Mouse (Mus musculus) midbrain, postnatal 0 days (tissue): ENCODE measurements around the gene B3gntl1. TPM values are rescaled to one million over a fixed set of nuclear protein-coding genes. Genes with fewer than 3 reads are reported as not detected.
A peak's percentile ranks its signal among the peaks of the same experiment; 100 is the strongest.

ENCODE experiments used
- ATAC-seq: fragments of 200-750 bp; cut with Nextera tagmentation; 2 replicates; pipeline ENCODE4 v1.8.0; 2017; ENCODE audit warnings: moderate number of reproducible peaks, mild to moderate bottlenecking, moderate TSS enrichment, moderate library complexity; ENCODE audit not compliant: low FRiP score
- DNase-seq: peaks from one replicate; pipeline ENCODE4 v3.0.0-alpha.2; 2015; ENCODE audit warnings: low spot score
- H3K27ac ChIP-seq: fragments of 300-500 bp; sonication (generic); 2 replicates; pipeline ENCODE4 v1.5.1; 2014; ENCODE audit warnings: low read depth, mild to moderate bottlenecking, low read length, mixed read lengths
- H3K27me3 ChIP-seq: fragments of 300-500 bp; sonication (generic); 2 replicates; pipeline ENCODE4 v1.6.1; 2014; ENCODE audit warnings: low read length, control low read depth, mixed read lengths; ENCODE audit not compliant: insufficient read depth
- H3K36me3 ChIP-seq: fragments of 300-500 bp; sonication (generic); 2 replicates; pipeline ENCODE4 v1.6.1; 2014; ENCODE audit warnings: low read length, control low read depth, mixed read lengths; ENCODE audit not compliant: insufficient read depth
- H3K4me1 ChIP-seq: fragments of 300-500 bp; sonication (generic); 2 replicates; pipeline ENCODE4 v1.6.1; 2014; ENCODE audit warnings: mild to moderate bottlenecking, control low read depth, antibody characterized with exemption, low read length, mixed read lengths; ENCODE audit not compliant: insufficient read depth
- H3K4me2 ChIP-seq: fragments of 300-500 bp; sonication (generic); 2 replicates; pipeline ENCODE4 v1.6.1; 2014; ENCODE audit warnings: low read depth, mild to moderate bottlenecking, low read length, mixed read lengths; ENCODE audit not compliant: poor library complexity, severe bottlenecking
- H3K4me3 ChIP-seq: fragments of 300-500 bp; sonication (generic); 2 replicates; pipeline ENCODE4 v1.5.1; 2014; ENCODE audit warnings: low read depth, mild to moderate bottlenecking, low read length, moderate library complexity
- H3K9ac ChIP-seq: fragments of 300-500 bp; sonication (generic); replicated peaks from 2 replicates; pipeline ENCODE4 v1.6.1; 2014; ENCODE audit warnings: mild to moderate bottlenecking, low read length, moderate library complexity, mixed read lengths; ENCODE audit not compliant: poor library complexity, severe bottlenecking
- H3K9me3 ChIP-seq: fragments of 300-500 bp; sonication (generic); 2 replicates; pipeline ENCODE4 v1.6.1; 2016; ENCODE audit warnings: low read length, control low read depth
- CTCF ChIP-seq: IDR thresholded peaks from 2 replicates; pipeline ENCODE4 v1.5.1; 2016; ENCODE audit warnings: antibody characterized with exemption, mild to moderate bottlenecking
- WGBS: fragments of 180-500 bp; shearing (Covaris S2); extraction: QIAGEN DNeasy Blood & Tissue Kit; methylation state at CpG from one replicate; pipeline ENCODE4 v1.1.7; 2014; 5-methylcytosine and 5-hydroxymethylcytosine counted together
- polyA plus RNA-seq: library from polyadenylated mRNA; unstranded; fragments of >200 nt; fragmentation: Nextera tagmentation; extraction: Ambion mirVana; gene quantifications from 2 replicates; pipeline ENCODE4 v1.2.1, GENCODE M21; 2015
- total RNA-seq: library from RNA; depleted of rRNA; stranded (reverse); fragments of >200 nt; gene quantifications from 2 replicates; pipeline ENCODE4 v1.2.3, GENCODE M21; 2014

The B3gntl1 gene
- total and polyA plus RNA-seq, 2 experiments from 2014 or later, result 5.8 to 10.5 TPM

DNA sequence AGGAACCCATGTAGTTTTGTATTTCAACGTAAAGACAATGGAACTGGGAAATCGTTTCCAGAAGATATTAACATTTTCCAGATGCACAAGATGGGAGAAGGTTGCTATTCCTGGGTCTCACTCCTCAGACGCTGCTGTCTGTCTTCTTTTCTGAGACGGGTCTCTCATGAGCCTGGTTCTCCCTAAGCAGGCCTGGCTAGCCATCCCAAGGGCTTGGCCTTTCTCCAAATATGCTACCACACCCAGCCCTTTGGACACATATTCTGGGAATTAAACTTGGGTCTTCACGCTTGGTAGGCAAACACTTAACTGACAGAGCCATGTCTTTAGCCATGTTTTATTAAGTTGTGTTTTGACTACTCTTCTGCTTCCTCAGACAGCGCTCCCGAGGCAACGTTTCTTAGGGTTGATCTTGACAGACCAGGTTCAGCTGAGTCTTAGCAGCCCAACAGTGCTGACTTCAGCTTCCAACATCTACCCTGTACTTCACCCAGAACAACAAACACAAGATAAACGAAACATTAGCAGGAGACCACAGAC is 18.5 kb downstream of the B3gntl1 start:
- WGBS, result 84% methylated on average over 9 of the region's 9 CpGs
- DNase-seq, result no peak
- no peak for TF ChIP-seq CTCF
- H3K27me3 ChIP-seq, result no peaks in the 10 kb centered on the region
- H3K4me3 ChIP-seq, result no peak overlapping the region
- H3K36me3 ChIP-seq, result 0 out of 2 replicates have a peak, but pooled peaks cover 4% of the 10 kb centered on the region
- no peak overlapping the region for H3K4me2 ChIP-seq
- H3K27ac ChIP-seq, result no peak overlapping the region
- no peaks in the 10 kb centered on the region for H3K4me1 ChIP-seq
- ATAC-seq, result no peak
- no peaks in the 10 kb centered on the region for H3K9me3 ChIP-seq
- no peak overlapping the region for H3K9ac ChIP-seq

DNA sequence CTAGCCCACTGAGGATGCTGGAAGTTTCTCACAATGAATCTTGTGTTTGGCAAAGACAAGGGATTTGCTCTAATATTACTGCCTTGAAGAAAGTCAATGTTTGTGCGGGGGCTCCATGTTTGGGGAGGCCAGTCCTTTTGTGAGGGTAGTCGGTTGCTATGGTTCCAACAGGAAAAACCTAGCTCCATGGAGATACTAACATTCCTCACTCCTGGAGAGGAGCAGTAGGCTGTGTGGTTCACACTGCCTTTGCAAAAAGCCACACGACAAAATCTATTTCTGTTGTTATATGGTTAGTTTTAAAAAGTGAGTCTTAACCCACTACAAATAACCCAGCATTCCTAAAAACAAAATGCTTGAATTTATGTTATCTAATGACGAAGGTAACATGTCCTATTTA is 19.3 kb downstream of the B3gntl1 start:
- H3K9ac ChIP-seq, result no peak overlapping the region
- no peaks in the 10 kb centered on the region for H3K9me3 ChIP-seq
- no peaks in the 10 kb centered on the region for H3K27me3 ChIP-seq
- ATAC-seq (no peak), DNase-seq (no peak)
- no peak for TF ChIP-seq CTCF
- WGBS, result 63% methylated on average over 4 of the region's 4 CpGs
- no peaks in the 10 kb centered on the region; the same call in 1 of the 2 replicates for H3K36me3 ChIP-seq
- H3K27ac ChIP-seq, result no peak overlapping the region
- H3K4me2 ChIP-seq, result no peak overlapping the region
- no peak overlapping the region for H3K4me3 ChIP-seq
- H3K4me1 ChIP-seq, result no peaks in the 10 kb centered on the region

DNA sequence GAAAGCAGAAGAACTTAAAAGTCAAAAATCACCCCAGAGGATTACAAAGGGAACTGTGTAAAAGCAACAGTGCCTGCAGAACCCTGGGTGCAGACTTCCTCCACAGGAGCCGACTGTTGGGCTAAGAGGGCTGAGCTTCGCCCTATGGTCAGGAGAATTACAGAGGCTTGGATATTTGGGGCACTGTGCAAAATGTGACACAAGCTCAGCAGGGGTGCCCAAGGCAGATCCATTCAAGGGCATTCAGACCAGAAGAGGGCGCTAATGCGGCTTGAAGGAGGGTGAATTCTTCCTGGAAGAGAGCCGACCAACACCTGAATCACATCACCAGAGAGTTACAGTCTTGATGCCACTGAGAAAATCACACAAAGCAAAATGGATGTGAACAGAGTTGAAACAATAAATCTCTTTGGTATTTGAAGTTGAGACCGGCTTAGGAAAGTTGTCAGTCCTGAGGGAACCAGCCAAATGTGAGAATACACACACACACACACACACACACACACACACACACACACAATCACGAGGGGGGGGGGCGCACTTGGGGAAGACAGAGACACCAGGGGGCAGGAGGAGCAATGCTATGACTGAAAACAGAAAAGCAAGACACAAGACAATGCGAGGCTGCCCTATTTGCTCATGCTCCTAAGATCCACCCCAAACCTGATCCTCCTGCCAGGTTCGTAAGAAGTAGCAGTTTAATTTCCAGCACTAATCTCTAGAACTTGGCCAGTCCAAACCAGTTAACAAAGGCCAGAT is 20.2 kb downstream of the B3gntl1 start:
- 49% methylated on average over 9 of the region's 10 CpGs for WGBS
- peak; percentile 64 for DNase-seq
- Histone ChIP-seq H3K9ac (no peak overlapping the region), H3K4me1 (no peaks in the 10 kb centered on the region), H3K4me2 (no peak overlapping the region), H3K27me3 (no peaks in the 10 kb centered on the region), H3K27ac (no peak overlapping the region), H3K9me3 (no peaks in the 10 kb centered on the region), H3K4me3 (no peak overlapping the region), H3K36me3 (no peaks in the 10 kb centered on the region; the same call in 1 of the 2 replicates)
- no peak for ATAC-seq
- peak; percentile 71 for TF ChIP-seq CTCF

DNA sequence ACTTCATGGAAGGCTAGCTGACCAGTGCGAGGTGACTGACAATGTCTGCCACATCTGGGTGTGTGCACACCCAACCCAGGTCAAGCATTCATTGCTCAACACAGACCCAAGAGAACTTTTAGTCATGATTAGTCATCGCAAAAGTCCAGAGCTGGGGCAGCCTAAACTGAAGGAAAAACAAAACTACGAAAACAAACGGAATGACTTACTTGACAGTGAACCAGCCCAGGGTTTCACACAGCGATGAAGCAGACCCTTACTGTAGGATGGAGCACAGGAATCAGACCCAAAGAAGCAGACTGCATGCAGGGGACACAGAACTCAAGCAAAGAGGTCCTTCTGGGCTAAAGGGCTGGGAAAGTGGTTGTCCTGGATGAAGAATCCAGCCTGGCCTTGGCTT is 21.0 kb downstream of the B3gntl1 start:
- Histone ChIP-seq H3K4me2 (no peak overlapping the region), H3K4me3 (no peak overlapping the region), H3K4me1 (no peaks in the 10 kb centered on the region), H3K9me3 (no peaks in the 10 kb centered on the region), H3K36me3 (no peaks in the 10 kb centered on the region; the same call in 1 of the 2 replicates), H3K27ac (no peak overlapping the region), H3K9ac (no peak overlapping the region), H3K27me3 (no peaks in the 10 kb centered on the region)
- TF ChIP-seq CTCF, result no peak
- 95% methylated on average over 5 of the region's 5 CpGs for WGBS
- ATAC-seq, result no peak
- no peak for DNase-seq

DNA sequence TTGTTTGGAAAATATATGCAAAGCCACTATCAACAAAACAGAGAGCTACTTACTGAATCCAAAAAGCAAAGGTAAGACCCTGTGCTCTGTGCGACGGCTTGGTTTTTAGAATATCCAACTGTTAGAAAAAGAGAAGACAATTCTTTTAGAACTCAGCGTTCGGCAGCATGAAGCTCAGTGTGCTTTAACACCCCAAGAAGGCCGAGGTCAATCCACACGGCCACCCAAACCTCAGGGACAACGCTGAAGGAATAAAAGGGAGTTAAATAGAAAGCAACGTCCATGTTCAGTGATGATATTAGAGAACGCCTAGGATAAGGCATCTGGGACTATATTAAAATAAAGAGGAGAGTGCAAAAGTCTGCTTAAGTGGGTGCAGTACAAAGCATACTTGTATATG is 21.4 kb downstream of the B3gntl1 start:
- Histone ChIP-seq H3K27ac (no peak overlapping the region), H3K4me1 (no peaks in the 10 kb centered on the region), H3K27me3 (no peaks in the 10 kb centered on the region), H3K4me3 (no peak overlapping the region), H3K9me3 (no peaks in the 10 kb centered on the region), H3K9ac (no peak overlapping the region), H3K4me2 (no peak overlapping the region), H3K36me3 (no peaks in the 10 kb centered on the region; the same call in 1 of the 2 replicates)
- DNase-seq, result no peak
- 90% methylated on average over 9 of the region's 9 CpGs for WGBS
- no peak for TF ChIP-seq CTCF
- no peak for ATAC-seq

DNA sequence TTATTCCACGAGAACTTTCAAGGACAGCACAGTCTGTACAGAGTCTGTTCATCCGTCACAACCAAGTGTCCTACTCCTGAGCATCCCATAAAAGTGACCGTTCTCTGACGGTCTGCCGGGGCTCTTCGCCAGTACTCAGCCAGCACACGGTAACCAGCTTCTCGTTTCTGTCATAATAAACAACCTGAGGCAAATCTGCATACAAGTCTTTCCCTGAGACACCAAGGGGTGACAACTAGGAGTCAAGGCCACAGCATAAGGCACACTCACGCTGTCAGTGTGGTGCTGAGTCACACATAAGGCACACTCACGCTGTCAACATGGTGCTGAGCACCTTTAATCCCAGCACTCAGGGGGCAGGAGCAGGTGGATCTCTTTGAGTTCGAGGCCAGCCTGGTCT is 22.3 kb downstream of the B3gntl1 start:
- no peak overlapping the region for H3K27ac ChIP-seq
- no peaks in the 10 kb centered on the region for H3K27me3 ChIP-seq
- no peak for TF ChIP-seq CTCF
- peaks cover 3% of the 10 kb centered on the region; the same call in 1 of the 2 replicates for H3K36me3 ChIP-seq
- ATAC-seq (no peak), DNase-seq (no peak)
- H3K9me3 ChIP-seq, result no peaks in the 10 kb centered on the region
- WGBS, result 93% methylated on average over 11 of the region's 11 CpGs
- H3K4me2 ChIP-seq, result no peak overlapping the region
- no peak overlapping the region for H3K9ac ChIP-seq
- no peak overlapping the region for H3K4me3 ChIP-seq
- no peaks in the 10 kb centered on the region for H3K4me1 ChIP-seq
